ENCODE assay signal across 7 mouse cellular contexts in the genomic region with DNA sequence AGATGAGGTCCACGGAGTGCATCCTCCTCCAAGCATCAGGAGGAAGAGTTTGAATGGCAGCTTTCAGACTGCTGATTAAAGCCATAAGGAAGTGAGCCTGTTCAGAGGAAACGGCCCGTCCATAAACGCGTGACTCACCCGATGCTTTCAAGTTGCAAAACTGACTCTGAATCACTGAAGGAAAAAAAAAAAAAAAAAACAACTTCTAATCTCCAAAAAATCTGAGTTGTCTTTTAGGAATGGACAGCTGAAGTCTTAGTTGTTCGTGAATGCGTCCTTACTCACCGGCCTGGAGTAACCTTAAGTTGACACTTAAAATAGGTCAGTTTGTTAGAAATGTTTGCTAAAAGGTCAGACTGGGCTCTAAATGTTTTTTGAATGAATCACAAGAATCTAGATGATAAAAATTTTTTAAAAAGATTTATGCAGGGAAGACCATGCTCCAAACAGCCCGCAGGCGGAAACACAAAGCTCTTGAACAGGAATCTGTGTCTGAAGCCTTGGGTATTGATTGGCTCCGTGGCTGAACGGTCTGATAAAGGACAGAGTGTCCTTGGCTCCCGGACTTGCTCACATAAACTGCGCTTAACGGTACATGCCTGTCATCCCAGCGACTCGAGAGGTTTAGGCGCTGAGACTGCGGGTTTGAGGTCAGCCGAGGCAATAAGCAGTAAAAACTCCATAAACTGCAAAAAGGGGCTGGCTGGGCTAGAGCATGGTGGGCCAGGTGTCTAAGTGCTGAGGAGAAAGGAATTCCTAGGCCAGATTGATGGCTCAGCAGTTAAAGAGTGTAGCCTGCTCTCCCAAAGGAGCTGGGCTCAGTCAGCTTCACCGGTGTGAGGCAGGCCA. TPM values are rescaled to one million over a fixed set of nuclear protein-coding genes. Genes with fewer than 3 reads are reported as not detected.
A peak's percentile ranks its signal among the peaks of the same experiment; 100 is the strongest.
DNase-seq lines count a peak whose midpoint lies in the region; ATAC-seq and TF ChIP-seq lines count a peak whose summit lies in the region.

No protein-coding gene starts in this region.

- peak overlapping the region; percentile 19; the same call in 1 of the 2 replicates for H3K4me2 ChIP-seq in kidney, postnatal 0 days (ENCODE audit: low read length)

- peak; percentile 18; the same call in 1 of the 2 replicates for ATAC-seq in kidney, postnatal 0 days (replicated peaks; ENCODE audit: low FRiP score, low read depth)

- H3K27me3 ChIP-seq in kidney, postnatal 0 days (ENCODE audit: insufficient read depth, low read length): no peaks in the 10 kb centered on the region

- no peak overlapping the region for H3K9ac ChIP-seq in kidney, postnatal 0 days (ENCODE audit: low read depth, low read length)

- no peak overlapping the region for H3K4me3 ChIP-seq in kidney, postnatal 0 days (replicated peaks; ENCODE audit: low read depth, low read length)

- peaks cover 24% of the 10 kb centered on the region; the same call in 1 of the 2 replicates for H3K4me1 ChIP-seq in kidney, postnatal 0 days (replicated peaks; ENCODE audit: insufficient read depth, low read length)

- H3K9me3 ChIP-seq in kidney, postnatal 0 days (replicated peaks; ENCODE audit: low read length): no peaks in the 10 kb centered on the region

- DNase-seq in B cell, adult 2 months: peak; percentile 14 to 15
- DNase-seq in Muller cell, postnatal 12 days (ENCODE audit: inconsistent ontology term): peak; percentile 84
- peak; percentile 60 for DNase-seq in forelimb bud, embryonic 11.5 days (ENCODE audit: low read depth, low spot score)
- peak; percentile 83 for DNase-seq in kidney, postnatal 0 days (ENCODE audit: low spot score)
- DNase-seq in monocyte, adult 2 months (ENCODE audit: low read depth in 1 of 2, low spot score in 2 of 2): peak; percentile 55 to 59
- DNase-seq in thymus, postnatal 36 days: no peak
- DNase-seq in spleen, postnatal 10 days (ENCODE audit: low spot score in 2 of 2): no peak

- no peak for TF ChIP-seq CTCF in kidney, postnatal 0 days (IDR thresholded peaks at IDR 0.05; ENCODE audit: low read depth)

- WGBS in kidney, postnatal 0 days: 16% methylated on average over 22 of the region's 22 CpGs

- no peaks in the 10 kb centered on the region for H3K36me3 ChIP-seq in kidney, postnatal 0 days (ENCODE audit: insufficient read depth, low read length)

- H3K27ac ChIP-seq in kidney, postnatal 0 days: peak overlapping the region; percentile 84

RNA-seq across cellular contexts. Expression of gene Errfi1, which starts 53.9 kb away (rescaled TPM):
- 34.1 and 35.5 TPM in 2 replicates for polyA plus RNA-seq in kidney, postnatal 0 days (2015; fragmentation: Nextera tagmentation; extraction: Ambion mirVana)

Comparison
In these comparisons a context has a peak if more than half of its experiments do, and no peak if none do; other contexts are left out.
1. DNase-seq: peak in B cell, adult 2 months (2 of 2), Muller cell, postnatal 12 days (single experiment), forelimb bud, embryonic 11.5 days (single experiment), kidney, postnatal 0 days (single experiment) and monocyte, adult 2 months (2 of 2); none in thymus, postnatal 36 days (0 of 2) and spleen, postnatal 10 days (0 of 2).